Mouse (Mus musculus): ENCODE results near the gene Atp10b. TPM values are rescaled to one million over a fixed set of nuclear protein-coding genes. Genes with fewer than 3 reads are reported as not detected.

Atp10b gene
- 1.1 and 1.4 TPM in 2 replicates for polyA plus RNA-seq (2012; rRNA removed)

GRCm38 (mm10) chr11:43149577-43149976 lies at the start of gene Atp10b:
Gene Atp10b (plus strand): TSS chr11:43149877.

Other genes starting within 250 kb of the Atp10b start
- not detected in 2 replicates for gene Gm9972, start 114.1 kb upstream of the Atp10b start, polyA plus RNA-seq (2012; rRNA removed)

Measured in ovary, adult 2 months (tissue).